Mouse (Mus musculus): ENCODE measurements around the gene Polr3b. TPM values are rescaled to one million over a fixed set of nuclear protein-coding genes. Genes with fewer than 3 reads are reported as not detected.

The Polr3b gene
- total RNA-seq, 4 experiments from 2014 or later: 8.6 to 9.5 (median 8.7) TPM

DNA sequence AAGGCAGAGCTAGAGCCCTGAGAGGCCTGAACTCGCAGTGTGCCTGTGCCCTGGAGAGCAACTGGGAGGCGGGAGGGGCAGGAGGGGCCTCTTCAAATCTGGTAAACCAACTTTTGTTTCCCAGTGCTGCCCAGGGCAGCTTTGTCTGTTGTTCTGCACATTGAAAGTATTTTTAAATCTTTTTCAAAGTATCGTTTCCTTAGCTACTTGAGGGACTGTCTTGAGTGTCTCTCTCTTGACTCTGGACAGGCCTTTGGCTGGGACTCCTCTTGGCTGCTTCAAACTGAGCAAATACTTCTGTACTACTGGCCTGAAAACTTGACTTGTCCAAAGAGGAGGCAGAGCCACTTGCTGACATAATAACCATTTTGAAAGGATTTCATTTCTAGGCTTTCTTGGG, 11.3 kb upstream of the Polr3b start:
- DNase-seq (ENCODE audit: low spot score in 2 of 2): no peak

DNA sequence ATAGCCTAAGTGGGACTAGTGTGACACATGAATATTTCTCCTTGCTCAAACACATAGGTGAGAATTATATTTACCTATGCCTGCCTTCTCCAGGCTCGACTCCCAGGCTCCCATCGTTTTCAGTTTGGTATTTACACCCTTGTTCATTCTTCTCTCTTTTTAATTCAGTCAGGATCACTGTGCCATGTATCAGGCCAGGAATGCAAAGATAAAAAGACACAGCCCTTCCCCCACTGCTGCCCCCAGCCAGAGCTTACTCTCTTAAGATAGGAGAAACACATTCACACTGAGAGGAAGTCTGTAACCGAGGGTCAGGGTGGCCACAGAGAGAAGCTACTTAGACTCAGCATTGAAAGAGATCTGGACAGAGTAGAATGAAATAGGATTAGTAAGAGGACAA, 10.4 kb upstream of the Polr3b start:
- DNase-seq (ENCODE audit: low spot score in 2 of 2): no peak

DNA sequence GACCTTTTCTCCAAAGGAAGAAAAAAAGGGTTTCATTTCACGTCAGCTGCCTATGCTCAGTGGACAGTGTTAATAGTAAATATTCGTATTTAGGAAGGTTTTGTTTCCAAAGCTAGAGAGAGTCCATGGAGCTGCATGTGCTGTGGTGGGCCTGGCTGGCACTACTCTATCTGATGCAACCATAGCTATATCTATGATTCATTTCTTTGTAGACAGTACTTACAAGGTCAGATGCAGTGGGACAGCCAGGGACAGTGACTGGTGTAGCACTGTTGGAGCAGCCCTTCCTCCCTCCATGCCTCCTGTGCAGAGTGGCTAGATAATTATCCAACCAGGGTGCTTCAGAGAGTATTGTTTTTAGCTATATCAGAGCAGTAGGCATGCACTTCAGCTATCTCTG, 9.8 kb upstream of the Polr3b start:
- DNase-seq (ENCODE audit: low spot score in 2 of 2): no peak

DNA sequence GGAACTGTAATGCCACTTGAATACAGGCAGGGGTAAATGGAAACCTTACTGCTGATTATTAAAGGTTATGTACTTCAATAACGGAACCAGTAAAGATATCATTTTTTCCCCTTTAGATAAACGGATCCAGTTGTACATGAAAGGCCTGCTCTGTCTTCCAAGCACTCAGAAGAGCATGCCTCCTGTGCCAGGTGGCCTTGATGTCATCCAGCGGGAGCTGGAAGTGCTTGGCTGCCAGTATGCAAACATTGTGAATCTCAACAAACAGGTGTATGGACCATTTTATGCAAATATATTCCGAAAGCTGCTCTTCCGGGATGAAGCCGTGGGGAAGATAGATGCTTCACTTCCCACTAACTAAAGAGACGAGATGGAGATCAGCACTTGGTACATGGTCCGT, 8.7 kb upstream of the Polr3b start:
- DNase-seq (ENCODE audit: low spot score in 2 of 2): no peak

DNA sequence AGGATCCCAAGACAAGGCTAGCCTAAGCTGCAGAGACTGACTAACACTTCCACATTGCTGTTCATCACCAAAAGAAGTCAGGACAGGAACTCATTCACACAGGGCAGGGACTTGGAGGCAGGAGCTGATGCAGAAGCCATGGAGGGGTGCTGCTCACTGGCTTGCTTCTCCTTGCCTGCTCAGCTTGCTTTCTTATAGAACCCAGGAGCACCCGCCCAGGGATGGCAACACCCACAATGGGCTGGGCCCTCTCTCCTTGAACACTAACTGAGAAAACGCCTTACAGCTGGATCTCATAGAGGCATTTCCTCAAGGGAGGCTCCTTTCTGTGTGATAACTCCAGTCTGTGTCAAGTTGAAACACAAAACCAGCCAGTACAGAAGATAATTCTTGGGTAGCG, 7.0 kb upstream of the Polr3b start:
- DNase-seq (ENCODE audit: low spot score in 2 of 2): no peak

DNA sequence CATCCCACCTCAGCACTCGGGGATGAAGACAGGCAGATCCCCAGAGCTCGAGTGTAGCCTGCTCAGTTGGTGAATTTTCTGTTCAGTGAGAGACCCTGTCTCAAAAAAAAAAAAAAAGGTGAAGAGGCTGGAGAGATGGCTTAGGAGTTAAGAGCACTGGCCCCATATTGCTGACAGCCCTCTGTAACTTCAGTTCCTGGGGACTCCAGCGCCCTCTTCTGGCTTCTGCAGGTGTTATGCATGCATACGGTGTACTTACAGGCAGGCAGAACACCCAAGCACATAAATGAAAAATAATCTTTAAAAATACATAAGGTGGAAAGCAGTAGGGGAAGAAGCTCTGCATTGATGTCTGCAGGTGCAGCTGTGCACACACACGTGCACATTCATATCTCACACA, 9.1 kb downstream of the Polr3b start:
- no peak for DNase-seq (ENCODE audit: low spot score in 2 of 2)

DNA sequence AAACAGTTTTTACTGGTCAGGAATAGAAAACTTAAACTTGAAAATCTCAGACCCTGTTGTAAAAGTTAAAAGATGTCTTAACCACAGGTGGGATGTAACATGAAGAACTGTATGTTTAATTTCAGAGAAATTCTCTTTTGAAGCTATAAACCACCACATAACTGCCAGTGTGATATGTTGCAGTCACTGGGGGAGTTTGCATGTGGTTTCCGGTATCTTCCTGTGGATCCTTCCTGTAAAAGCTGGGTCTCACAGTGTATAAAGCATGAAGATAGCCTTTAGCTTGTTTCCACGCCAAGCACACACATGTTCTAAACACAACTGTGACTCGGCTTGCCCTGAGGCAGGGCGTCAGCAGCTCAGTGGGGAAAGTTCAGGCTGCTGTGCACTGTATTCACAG, 9.9 kb downstream of the Polr3b start:
- DNase-seq (ENCODE audit: low spot score in 2 of 2): no peak

DNA sequence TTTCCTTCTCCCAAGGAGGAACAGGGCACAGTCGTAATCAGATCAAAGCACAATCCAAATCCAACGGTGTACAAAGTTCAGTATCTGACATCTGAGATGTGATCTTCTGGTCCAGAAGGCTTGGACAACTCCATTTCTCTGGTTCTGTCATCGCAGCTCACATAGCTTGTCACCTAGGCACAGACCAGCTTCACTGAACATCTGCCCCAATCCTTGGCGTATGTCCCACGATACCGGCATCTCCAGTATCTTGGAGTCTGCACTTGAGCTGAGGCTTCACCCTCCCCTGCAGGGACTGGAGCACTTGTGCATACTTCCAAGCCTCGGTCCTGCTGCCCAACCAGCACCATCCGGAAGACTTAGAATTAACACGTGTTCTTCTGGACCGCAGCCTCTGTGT, 14.6 kb downstream of the Polr3b start:
- no peak for DNase-seq (ENCODE audit: low spot score in 2 of 2)

DNA sequence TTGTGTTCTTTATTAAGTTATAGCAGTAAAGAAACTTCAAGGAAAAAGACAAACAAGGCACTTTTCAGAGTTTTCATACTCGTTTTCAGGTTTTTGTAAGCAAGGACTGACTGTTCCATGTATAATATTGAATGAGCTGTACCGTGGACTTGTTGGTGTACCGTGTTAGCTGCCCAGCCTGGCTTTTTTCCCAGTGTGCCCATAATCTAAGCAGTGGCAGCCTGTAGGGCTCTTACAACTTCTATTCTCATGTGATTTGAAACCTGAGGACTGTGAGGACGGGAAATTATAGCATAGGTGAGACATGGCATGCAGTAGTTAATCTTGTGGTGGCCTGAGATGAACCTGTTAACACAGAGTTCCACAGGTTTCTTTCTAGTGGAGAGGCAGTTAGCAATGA, 16.3 kb downstream of the Polr3b start:
- no peak for DNase-seq (ENCODE audit: low spot score in 2 of 2)

DNA sequence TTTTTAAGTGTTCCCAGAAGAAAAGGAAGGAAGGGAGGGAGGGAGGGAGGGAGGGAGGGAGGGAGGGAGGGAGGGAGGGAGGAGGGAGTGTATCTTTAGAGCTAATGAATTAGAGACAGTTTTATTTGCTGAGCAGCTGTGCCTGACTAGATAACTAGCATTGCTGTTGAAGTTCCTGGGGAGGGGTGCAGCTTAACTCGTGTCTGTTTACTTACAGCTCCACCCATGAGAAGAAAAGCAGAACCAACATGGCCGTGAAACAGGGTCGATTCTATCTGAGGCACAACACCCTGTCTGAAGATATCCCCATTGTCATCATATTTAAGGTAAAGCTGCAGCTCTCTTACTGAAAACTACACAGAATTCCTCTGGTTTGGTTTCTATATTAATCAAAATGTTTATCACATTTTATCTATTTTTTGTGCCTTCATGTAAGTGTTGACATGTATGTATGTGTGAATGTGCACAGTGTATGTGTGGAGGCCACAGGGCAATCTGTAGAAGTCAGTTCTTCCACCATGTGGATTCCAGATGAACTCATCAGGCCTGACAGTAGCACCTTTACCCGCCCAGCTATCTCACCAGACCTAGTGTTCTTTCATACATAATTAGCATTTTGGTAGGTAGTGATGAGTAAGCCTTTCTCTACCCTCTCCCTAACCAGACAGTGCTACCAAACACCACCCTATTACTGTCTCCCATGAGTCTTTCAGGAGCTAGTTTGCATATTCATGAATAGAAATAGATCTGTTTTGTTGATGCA, 17.6 kb downstream of the Polr3b start:
- no peak for DNase-seq (ENCODE audit: low spot score in 2 of 2)

DNA sequence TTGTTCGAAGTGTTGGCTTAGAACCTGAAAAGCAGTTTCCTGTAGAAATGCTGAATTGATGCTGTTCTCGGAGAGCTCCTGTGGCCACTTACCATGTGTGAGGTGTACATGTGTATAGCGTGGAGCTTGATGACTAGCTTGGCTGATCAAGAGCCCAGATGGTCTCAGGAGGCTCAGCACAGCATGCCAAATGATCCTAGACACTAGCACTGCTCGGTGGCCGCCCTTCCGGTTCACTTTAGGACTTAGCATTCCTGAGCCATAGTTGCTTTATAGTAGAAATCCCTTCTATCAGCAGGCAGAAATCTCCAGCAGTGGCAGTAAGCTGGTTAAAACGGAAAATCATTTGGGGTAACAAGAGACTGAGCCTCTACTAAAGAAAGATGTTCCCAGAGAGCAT, 18.8 kb downstream of the Polr3b start:
- no peak for DNase-seq (ENCODE audit: low spot score in 2 of 2)

DNA sequence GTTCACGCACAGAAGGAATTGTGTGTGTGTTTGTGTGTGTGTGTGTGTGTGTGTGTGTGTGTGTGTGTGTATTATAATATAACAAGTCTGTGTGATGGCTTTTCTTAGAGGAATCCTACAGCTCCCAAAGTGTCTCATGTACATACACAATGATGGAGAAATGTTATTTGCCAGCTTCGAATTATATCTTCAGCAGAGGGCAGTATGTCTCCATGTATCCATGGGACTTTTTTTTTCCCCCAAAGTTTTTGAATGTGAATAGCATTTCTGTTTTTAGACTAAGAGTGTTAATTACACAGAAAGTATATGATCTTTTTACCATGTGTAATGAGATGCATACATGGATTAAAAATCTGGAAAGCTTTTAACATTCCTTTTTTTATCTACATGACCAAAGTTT, 19.5 kb downstream of the Polr3b start:
- no peak for DNase-seq (ENCODE audit: low spot score in 2 of 2)

DNA sequence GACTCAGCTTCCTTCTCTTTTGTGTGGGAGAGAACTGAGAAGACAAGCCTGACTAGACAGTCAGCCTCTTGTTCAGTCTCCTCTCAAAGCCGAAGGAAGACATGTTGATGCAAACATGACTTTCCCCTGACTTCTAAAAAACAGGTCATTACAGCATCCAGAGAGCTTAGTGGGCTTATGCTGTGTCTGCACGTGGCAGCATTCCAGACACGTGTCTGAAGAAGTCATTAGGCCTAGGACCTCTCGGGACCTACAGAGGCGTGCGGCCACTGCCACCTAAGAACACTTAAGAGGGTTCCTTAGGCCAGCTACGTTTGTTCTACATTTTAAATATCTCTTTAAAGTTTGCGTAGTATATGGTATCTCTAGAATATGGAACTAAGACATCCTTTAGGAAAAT, 23.8 kb downstream of the Polr3b start:
- no peak for DNase-seq (ENCODE audit: low spot score in 2 of 2)

DNA sequence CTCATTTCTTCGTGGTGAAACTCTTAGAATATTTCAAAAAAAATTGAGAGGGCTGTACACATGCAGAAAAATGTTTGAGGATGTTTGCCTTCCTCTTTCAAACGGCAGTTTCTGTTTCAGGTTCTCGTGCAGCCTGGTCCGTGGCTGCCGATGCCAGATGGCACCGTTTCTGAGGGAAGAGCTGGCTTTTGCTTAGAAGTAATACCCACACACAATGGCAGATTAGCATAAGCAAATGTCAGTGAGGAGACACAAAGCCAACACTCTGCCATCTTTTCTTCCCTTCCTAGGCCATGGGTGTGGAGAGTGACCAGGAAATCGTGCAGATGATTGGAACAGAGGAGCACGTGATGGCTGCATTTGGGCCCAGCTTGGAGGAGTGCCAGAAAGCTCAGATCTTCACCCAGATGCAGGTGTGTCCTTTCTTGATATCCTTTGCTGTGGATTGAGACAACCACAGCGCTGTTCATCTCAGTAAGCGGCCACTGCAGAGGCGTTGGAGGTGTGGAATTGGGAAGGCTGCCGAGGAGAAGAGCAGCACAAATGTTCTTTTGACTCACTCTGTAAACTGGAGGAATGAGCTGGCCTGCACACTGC, 24.5 kb downstream of the Polr3b start:
- no peak for DNase-seq (ENCODE audit: low spot score in 2 of 2)

DNA sequence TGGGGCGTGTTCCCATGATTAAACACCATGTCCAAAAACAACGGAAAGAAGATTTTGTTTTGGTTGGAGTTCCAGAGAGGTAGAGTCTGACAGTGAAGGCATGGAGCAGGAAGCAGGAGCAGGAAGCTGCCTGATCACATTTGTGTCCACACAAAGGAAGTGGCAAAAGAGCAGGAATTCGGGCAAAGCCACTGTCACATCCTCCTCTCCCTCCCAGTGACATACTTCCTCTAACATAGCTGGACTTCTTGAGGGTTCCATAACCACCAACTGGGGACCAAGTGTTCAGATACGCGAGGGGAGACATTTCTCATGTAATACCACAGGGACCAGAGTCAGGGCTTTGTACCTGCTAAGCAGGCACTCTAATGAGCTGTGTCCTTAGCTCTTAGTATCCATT, 25.2 kb downstream of the Polr3b start:
- DNase-seq (ENCODE audit: low spot score in 2 of 2): no peak

DNA sequence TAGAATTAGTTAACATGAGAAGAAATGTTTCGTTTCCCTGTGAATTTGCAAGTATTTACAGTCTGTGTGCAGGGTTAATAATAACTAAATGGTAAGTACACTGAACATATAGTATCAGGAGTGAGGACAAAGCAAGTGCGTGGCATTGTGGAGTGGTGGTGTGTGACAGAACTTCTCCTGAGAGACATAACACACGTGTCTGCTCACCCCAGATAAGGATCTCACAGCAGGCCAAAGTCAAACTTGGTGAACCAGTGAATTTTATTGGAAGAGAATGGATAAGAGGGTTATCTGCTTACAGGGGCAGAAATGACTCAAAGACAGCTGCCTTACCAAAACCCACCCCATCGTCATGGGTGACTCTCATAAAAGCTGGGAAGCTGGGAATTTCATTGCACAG, 26.8 kb downstream of the Polr3b start:
- DNase-seq (ENCODE audit: low spot score in 2 of 2): no peak

DNA sequence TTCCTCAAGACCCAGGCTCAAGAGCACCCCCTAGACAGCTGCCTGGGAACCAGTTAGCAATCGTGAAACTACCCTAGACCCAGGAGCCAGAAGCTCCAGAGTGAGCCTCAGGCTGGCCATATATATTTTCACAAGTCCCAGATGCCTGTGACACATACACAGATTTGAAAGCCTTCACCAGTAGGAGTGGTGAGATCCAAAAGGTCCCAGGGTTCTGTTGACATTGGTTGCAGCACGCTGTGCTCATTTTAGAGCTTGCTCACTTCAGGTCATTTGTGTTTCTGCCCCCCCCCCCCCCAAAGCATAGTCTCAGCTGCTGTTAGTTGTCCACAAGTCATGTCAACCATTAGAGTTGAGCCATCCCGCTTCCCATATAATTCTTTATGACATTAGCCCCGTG, 31.9 kb downstream of the Polr3b start:
- DNase-seq (ENCODE audit: low spot score in 2 of 2): no peak

DNA sequence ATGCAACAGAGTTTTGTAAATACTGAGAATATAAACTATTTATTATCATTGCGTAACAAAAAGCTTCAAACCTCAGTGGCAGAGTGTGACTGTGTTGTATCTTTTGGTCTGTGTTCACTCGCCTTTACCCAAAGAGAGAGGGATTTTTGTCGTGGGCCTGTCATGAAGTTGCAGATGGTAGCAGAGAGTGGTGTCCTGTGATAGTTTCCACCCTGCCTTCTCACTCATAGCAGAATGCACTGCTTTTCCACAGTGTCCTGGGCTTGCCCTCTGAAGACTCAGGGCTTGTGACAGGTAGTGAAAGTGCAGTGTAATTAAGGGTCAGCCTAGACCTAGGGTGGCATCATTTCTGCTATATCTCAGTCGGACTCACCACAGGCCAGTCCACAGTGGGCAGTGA, 32.6 kb downstream of the Polr3b start:
- no peak for DNase-seq (ENCODE audit: low spot score in 2 of 2)

DNA sequence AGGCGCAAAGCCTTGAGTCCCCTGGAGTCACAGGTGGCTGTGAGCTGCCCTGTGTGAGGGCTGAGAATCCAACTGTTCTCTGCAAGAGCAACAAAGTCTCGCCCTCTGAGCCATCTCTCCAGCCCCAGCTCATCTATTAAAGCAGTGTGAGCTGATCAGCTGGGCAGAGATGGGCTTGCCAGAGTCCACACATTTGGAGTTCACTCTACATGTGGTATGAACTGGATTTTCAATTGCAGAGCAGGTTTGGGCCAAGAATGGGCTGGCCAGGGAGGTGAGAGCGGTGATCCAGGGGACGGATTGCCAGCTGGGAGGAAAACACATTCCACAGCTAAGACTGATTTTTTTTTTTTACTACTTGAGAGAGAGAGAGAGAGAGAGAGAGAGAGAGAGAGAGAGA, 34.5 kb downstream of the Polr3b start:
- peak; percentile 24 to 60 for DNase-seq (ENCODE audit: low spot score in 2 of 2)

DNA sequence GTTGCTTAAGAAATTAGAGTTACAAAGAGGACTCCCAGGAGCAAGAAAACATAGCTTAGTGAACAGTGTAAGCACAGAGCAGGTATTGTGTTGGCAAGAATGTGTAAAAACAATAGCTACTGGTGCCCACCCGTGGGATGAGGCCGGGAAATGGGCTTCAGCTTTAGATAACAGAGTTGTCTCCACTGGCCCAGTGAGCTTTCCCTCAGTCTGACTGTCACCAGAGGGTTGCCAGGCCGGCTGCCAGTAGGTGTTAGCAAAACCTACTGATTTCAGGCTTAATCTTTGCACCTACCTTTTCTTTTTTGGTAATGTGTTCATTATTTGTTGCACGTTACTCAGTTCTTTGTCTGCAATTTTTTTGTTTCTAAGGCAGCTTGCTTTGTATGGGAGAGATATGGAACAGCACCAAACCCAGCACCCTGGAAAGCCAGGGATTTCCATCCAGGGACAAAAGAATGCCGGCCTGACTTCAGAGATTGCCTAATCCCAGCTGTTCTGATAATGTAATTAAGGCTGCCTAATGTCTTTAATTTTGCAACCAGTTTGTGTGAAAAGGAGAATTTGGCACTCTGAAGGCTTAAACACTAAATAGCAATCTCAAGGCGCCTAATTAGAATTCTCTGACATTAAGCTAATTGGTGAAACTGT, 35.5 kb downstream of the Polr3b start:
- no peak for DNase-seq (ENCODE audit: low spot score in 2 of 2)

DNA sequence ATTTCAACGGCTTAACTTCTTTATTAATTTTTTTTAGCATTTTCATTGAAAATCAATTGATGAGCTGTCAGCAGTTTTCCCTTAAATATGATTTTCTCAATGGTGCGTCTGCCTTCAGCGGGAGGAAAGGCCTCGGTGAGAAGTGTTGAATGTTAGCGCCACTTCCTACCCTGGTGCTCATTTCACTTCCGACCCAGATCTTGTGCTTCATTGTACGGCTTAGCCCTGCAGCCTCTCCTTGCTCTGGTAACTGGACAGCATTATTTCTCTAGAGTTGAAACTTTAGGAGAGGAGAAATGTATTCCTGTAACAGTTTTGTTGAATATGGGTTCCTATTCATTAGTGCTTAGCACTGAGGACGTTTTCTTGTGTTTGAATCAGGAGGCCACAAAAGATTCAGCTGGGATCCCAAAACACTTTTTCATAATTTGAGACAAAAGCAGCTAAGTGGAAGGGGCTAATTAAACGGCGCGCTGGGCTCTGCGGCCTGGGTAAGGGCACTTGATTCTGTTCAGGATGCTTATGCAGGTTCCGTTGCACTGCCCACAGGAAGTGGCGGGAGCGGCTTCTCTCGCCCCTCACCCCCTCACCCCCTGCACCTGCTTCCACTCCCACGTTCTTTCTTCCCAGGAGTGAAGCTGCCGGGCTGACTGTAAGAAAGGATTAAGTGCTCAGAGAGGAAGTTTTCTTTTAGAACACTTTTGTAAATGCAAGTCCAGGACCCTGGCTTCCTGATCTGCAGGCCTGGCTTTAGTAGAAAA, 36.2 kb downstream of the Polr3b start:
- DNase-seq (ENCODE audit: low spot score in 2 of 2): no peak

DNA sequence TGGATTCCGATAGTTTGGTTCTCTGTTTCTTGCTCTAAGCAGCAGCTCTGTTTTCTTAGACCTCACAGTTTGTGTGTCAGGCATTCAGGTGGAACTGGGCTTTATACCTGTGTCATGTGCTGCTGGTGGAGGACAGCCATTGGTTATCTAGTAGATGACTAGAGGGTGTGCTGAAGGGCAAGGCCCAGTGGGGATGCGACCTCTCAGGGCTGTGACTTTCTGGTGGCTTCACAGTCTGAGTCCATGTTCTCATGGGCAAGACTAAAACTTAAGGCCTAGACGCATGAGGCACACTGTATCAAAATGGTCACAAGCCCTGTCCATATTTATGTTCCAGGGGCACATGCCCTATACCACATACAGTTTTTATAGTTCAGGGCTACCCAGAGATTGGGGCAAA, 37.2 kb downstream of the Polr3b start:
- DNase-seq (ENCODE audit: low spot score in 2 of 2): no peak

Data from gastrocnemius, adult 8-10 months (tissue).